13 mouse cellular contexts compared by ENCODE assay signal in genomic region chr5:21702873-21703475, GRCm38 (mm10). TPM values are rescaled to one million over a fixed set of nuclear protein-coding genes. Genes with fewer than 3 reads are reported as not detected.
DNase-seq lines count a peak whose midpoint lies in the region; ATAC-seq and TF ChIP-seq lines count a peak whose summit lies in the region.
"Had no signal": no experiment of that assay in that cellular context is flagged by ENCODE, and none has a peak within 500 bp of the region (broad histone marks: within the 10 kb centered on the region; RNA-seq: fewer than 3 reads in every experiment).

No protein-coding gene starts in this region.

- TF ChIP-seq CTCF in gastrocnemius, adult 2 months (IDR thresholded peaks at IDR 0.05): no peak
- TF ChIP-seq CTCF in testis, adult 2 months (IDR thresholded peaks at IDR 0.05; ENCODE audit: control insufficient read depth, insufficient read depth, insufficient replicate concordance, low read depth, low read length): no peak
- no peak for TF ChIP-seq CTCF in intestine, postnatal 0 days (IDR thresholded peaks at IDR 0.05; ENCODE audit: low read depth)

- peak overlapping the region; percentile 93 for H3K4me3 ChIP-seq in gastrocnemius, adult 2 months
- no peak overlapping the region for H3K4me3 ChIP-seq in testis, adult 2 months (ENCODE audit: control insufficient read depth, low read depth, low read length)
- H3K4me3 ChIP-seq in intestine, postnatal 0 days (ENCODE audit: low read depth, low read length): no peak overlapping the region
- H3K4me3 ChIP-seq: midbrain, embryonic 12.5 days; neural tube, embryonic 12.5 days had no signal

- H3K27me3 ChIP-seq in testis, adult 2 months (ENCODE audit: control insufficient read depth, insufficient read depth, low read length): no peaks in the 10 kb centered on the region
- no peaks in the 10 kb centered on the region for H3K27me3 ChIP-seq in intestine, postnatal 0 days (replicated peaks; ENCODE audit: control insufficient read depth, insufficient read depth, low read length)
- H3K27me3 ChIP-seq: midbrain, embryonic 12.5 days; neural tube, embryonic 12.5 days had no signal

- H3K27ac ChIP-seq in gastrocnemius, adult 2 months: peak overlapping the region; percentile 100
- H3K27ac ChIP-seq in testis, adult 2 months (ENCODE audit: control insufficient read depth, insufficient read depth, low read depth, low read length): peak overlapping the region; percentile 69
- peak overlapping the region; percentile 63; the same call in 1 of the 2 replicates for H3K27ac ChIP-seq in intestine, postnatal 0 days (ENCODE audit: low read depth, low read length)
- H3K27ac ChIP-seq: midbrain, embryonic 12.5 days; neural tube, embryonic 12.5 days had no signal

- H3K4me2 ChIP-seq in intestine, postnatal 0 days (replicated peaks; ENCODE audit: low read depth): peak overlapping the region; percentile 41
- H3K4me2 ChIP-seq: midbrain, embryonic 12.5 days; neural tube, embryonic 12.5 days had no signal

- H3K4me1 ChIP-seq in testis, adult 2 months (ENCODE audit: control insufficient read depth, insufficient read depth, low read length): no peaks in the 10 kb centered on the region; the same call in 1 of the 2 replicates
- no peaks in the 10 kb centered on the region for H3K4me1 ChIP-seq in intestine, postnatal 0 days (replicated peaks; ENCODE audit: control insufficient read depth, insufficient read depth, low read length)

- no peaks in the 10 kb centered on the region for H3K36me3 ChIP-seq in testis, adult 2 months (ENCODE audit: control insufficient read depth, insufficient read depth, low read length)
- H3K36me3 ChIP-seq in intestine, postnatal 0 days (ENCODE audit: control insufficient read depth, insufficient read depth): no peaks in the 10 kb centered on the region
- H3K36me3 ChIP-seq: midbrain, embryonic 12.5 days; neural tube, embryonic 12.5 days had no signal

- H3K9ac ChIP-seq in intestine, postnatal 0 days (ENCODE audit: low read depth, low read length): no peak overlapping the region
- H3K9ac ChIP-seq: midbrain, embryonic 12.5 days; neural tube, embryonic 12.5 days had no signal

- no peak for ATAC-seq in intestine, postnatal 0 days

- intact Hi-C loops in gastrocnemius, adult 2 months (cut with DNase I): loop anchor here (5.0 kb wide), 1 partner anchor 56 kb away; the partner anchor contains the start of genes Armc10 and Fbxl13
- intact Hi-C loops in left cerebral cortex, postnatal 4 days (cut with DNase I): no loop called here

- DNase-seq in gastrocnemius, adult 2 months: no peak
- no peak for DNase-seq in gastrocnemius, postnatal 4 days (ENCODE audit: low spot score in 2 of 2)
- no peak for DNase-seq in testis, postnatal 10 days (ENCODE audit: low spot score)
- peak; percentile 19 for DNase-seq in yolk sac, embryonic 10.5 days (ENCODE audit: low spot score)
- no peak for DNase-seq in adrenal gland, postnatal 14 days
- DNase-seq in left cerebral cortex, postnatal 4 days: no peak
- DNase-seq: lung, adult 18-20 months; thymus, postnatal 25 days had no signal

- WGBS in intestine, postnatal 0 days: 34% methylated on average over 6 of the region's 6 CpGs

- no peak for TF ChIP-seq POLR2A in testis, adult 2 months (IDR thresholded peaks at IDR 0.05; ENCODE audit: control insufficient read depth, low read depth, low read length)

- H3K9me3 ChIP-seq in intestine, postnatal 0 days (ENCODE audit: control insufficient read depth): no peaks in the 10 kb centered on the region
- H3K9me3 ChIP-seq: midbrain, embryonic 12.5 days; neural tube, embryonic 12.5 days had no signal

RNA-seq across cellular contexts. Expression of gene Napepld, which starts 1.8 kb away (rescaled TPM):
- 10 to 100 TPM in 1 of 2 experiments, 1 to 10 TPM in 1; 9.2 to 11.3 TPM for total RNA-seq in gastrocnemius, adult 2 months (2021)
- 1 to 10 TPM; 4.5 to 4.6 TPM for total RNA-seq in gastrocnemius, postnatal 4 days (2021)
- 13.5 and 14.4 TPM in 2 replicates for polyA plus RNA-seq in testis, adult 2 months (2012; rRNA removed)
- polyA plus RNA-seq in intestine, postnatal 0 days (2015; fragmentation: Nextera tagmentation; extraction: Ambion mirVana): 2.1 and 2.3 TPM in 2 replicates
- 16.9 and 17.4 TPM in 2 replicates for total RNA-seq in adrenal gland, postnatal 14 days (2021)
- total RNA-seq in left cerebral cortex, postnatal 4 days (2021): 1 to 10 TPM; 2.3 to 2.8 TPM

RNA-seq across cellular contexts. Expression of gene Pmpcb, which starts 34.0 kb away (rescaled TPM):
- 100 to 1,000 TPM in 1 of 2 experiments, 10 to 100 TPM in 1; 90.8 to 122 TPM for total RNA-seq in gastrocnemius, adult 2 months (2021)
- 100 to 1,000 TPM; 128 TPM for total RNA-seq in gastrocnemius, postnatal 4 days (2021)
- 78.0 and 86.0 TPM in 2 replicates for polyA plus RNA-seq in testis, adult 2 months (2012; rRNA removed)
- polyA plus RNA-seq in intestine, postnatal 0 days (2015; fragmentation: Nextera tagmentation; extraction: Ambion mirVana): 68.9 and 70.0 TPM in 2 replicates
- 249 and 263 TPM in 2 replicates for total RNA-seq in adrenal gland, postnatal 14 days (2021)
- 10 to 100 TPM; 66.9 to 73.3 TPM for total RNA-seq in left cerebral cortex, postnatal 4 days (2021)

RNA-seq across cellular contexts. Expression of gene Armc10, which starts 57.4 kb away (rescaled TPM):
- total RNA-seq in gastrocnemius, adult 2 months (2021): 1 to 10 TPM; 3.5 to 4.1 TPM
- 10 to 100 TPM; 12.6 to 12.8 TPM for total RNA-seq in gastrocnemius, postnatal 4 days (2021)
- polyA plus RNA-seq in testis, adult 2 months (2012; rRNA removed): 8.9 and 9.3 TPM in 2 replicates
- 15.0 and 15.6 TPM in 2 replicates for polyA plus RNA-seq in intestine, postnatal 0 days (2015; fragmentation: Nextera tagmentation; extraction: Ambion mirVana)
- total RNA-seq in adrenal gland, postnatal 14 days (2021): 15.0 and 19.8 TPM in 2 replicates
- 10 to 100 TPM; 48.4 to 58.1 TPM for total RNA-seq in left cerebral cortex, postnatal 4 days (2021)

RNA-seq across cellular contexts. Expression of gene Fbxl13, which starts 57.5 kb away (rescaled TPM):
- total RNA-seq in gastrocnemius, adult 2 months (2021): under 1 TPM in 1 of 2 experiments, not detected in 1; 0.13 TPM
- under 1 TPM; 0.29 to 0.34 TPM for total RNA-seq in gastrocnemius, postnatal 4 days (2021)
- 84.2 and 92.2 TPM in 2 replicates for polyA plus RNA-seq in testis, adult 2 months (2012; rRNA removed)
- 0.07 and 0.08 TPM in 2 replicates for polyA plus RNA-seq in intestine, postnatal 0 days (2015; fragmentation: Nextera tagmentation; extraction: Ambion mirVana)
- total RNA-seq in adrenal gland, postnatal 14 days (2021): 0.11 TPM in 1 of 2 replicates, not detected in the other
- total RNA-seq in left cerebral cortex, postnatal 4 days (2021): under 1 TPM; 0.26 to 0.36 TPM
- total RNA-seq: ES-E14 had no signal
